Mouse (Mus musculus) spleen, postnatal 4 days (tissue): ENCODE results near the gene Pax3.

Source experiments
- DNase-seq, 2 experiments: peaks; one replicate each; pipeline ENCODE4 v3.0.0; 2022; ENCODE audit warnings: low spot score in 2 of 2

Gene Pax3

GRCm38 (mm10) chr1:78081761-78082160 lies 115.2 kb downstream of the Pax3 start:
- no peak for DNase-seq

DNA sequence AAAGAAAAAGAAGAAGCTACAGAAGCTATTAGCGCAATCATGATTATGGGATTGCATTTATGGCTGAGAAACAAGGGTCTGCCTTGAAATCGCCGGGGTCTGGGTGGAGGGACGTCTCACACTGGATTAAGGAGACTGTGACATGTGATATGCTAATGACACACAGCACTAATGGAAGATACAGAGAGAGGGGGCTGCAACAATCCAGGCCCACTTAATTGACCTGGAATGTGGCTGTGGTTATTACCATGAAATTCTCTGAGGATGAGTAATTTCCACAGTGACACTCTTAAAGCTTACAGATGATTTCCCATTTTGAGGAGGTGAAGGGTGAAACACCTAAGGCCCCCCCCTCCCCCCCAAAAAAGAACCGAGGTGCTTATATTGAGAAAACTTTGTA lies 136.1 kb downstream of the Pax3 start:
- DNase-seq, result no peak

- DNase-seq, result no peak
Observed at GRCm38 (mm10) chr1:78057939-78058338, 139.0 kb downstream of the Pax3 start.

DNA sequence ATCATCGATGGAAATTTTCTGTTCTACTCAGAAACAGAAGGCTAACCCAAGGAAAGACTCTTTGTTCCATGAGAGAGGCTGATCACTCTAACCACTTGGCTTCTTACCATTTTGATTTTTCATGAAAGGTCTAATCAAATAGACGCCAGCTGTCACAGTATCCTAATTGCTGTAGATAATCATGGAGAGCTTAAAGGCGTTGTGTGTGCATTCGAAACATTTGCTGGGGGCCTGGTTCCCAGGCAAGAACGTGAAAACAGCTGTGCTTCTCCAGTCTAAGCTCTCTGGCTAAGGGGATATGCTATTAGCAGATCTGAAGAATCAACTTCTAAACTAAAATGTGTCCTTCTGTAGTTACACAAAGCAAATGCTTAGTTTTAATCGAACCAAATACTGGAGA lies 143.3 kb downstream of the Pax3 start:
- DNase-seq, result no peak
